Mouse (Mus musculus) thymus, adult 18-20 months (tissue): ENCODE measurements around the gene Dync2h1.
"Not testable (repeated sequence)": the region's sequence is repeated elsewhere in the genome, so short reads cannot be mapped to it uniquely, and the experiment has no call there.

Experiments used
- DNase-seq, 2 experiments: peaks; one replicate each; pipeline ENCODE4 v3.0.0; 2022; ENCODE audit warnings: mixed read lengths in 2 of 2

Dync2h1 gene

DNA sequence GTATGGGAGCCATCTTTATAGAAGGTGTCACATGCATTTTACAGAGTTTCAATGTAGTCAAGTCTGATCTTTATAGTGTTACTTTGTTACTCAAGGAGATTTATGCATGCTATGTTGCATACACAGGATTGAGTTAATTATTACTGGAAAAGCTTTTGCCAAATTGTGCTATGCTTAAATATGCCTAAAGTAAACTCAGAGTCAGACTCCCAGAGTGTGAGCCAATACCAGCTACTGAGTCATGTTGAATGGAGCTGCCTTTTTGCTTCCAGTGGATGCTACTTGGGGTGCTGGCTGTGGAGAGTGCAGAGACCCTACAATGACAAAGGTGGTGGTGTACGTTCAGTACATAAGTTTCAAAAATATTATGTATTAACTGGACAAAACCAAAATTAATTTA is 169.5 kb downstream of the Dync2h1 start:
- no peak for DNase-seq

- DNase-seq: no peak
These were observed 174.5 kb downstream of the Dync2h1 start for GRCm38 (mm10) chr9:7009785-7010184.

- DNase-seq: no peak
These were observed 189.4 kb downstream of the Dync2h1 start for GRCm38 (mm10) chr9:6994865-6995264.

GRCm38 (mm10) chr9:6994275-6994674 is 190.0 kb downstream of the Dync2h1 start:
- DNase-seq: no peak

GRCm38 (mm10) chr9:6988893-6989685 is 195.2 kb downstream of the Dync2h1 start:
- no peak for DNase-seq

DNA sequence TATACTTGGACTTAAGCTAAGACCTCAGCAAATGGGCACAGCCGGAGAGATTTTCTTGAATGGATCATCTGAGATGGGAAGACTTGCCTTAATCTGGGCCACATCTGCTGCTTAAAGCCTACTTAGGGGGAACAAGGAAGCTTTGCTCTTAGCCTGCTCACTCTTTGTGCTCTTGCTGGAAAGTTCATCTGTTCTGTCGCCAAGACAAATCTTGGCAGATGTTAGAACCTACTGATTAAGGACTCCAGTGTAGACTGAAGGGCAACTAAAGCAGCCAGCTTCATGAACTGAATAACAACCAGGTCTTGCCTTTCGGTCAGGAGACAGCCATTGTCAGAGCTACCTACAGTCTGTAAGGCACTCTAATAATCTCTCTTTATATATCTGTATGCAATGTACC is 198.1 kb downstream of the Dync2h1 start:
- no peak for DNase-seq

DNA sequence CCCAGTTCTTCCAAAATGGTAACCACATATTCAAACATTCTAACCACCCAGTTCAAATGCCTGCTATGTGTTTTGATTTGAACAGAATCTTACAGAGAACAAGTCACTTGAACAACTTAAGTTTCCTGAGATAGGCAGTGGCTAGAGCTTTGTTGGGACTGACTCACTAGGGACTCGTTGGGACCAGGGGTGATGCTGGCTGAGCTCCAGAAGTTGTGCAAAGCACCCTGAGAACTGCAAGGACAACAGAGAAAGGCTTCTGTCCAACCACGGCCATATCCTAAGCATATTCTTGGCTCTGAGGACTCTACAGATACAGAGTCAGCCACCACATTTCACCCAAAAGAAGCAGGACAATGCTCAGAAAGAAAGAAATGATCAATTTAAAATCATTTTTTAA is 215.1 kb downstream of the Dync2h1 start:
- DNase-seq: no peak

DNA sequence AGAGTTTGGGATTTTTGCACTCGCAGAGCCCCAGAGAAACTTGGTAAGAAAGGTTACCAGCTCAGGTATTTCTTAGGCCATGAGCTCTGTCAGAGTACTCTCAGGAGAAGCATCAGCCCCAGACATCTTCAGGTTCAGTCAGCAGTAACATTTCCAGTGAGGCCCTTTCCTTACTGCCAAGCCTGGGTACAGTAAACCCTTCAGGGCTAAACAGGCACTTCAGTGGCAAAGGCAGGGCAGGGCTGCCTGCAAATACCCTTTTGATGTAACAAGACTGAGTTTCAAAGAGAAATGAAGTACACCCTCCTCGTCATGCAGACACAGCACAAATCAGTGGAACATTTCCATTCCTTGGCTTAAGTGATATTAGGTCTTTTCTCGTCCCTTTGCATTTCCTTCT is 219.2 kb downstream of the Dync2h1 start:
- no peak for DNase-seq

DNA sequence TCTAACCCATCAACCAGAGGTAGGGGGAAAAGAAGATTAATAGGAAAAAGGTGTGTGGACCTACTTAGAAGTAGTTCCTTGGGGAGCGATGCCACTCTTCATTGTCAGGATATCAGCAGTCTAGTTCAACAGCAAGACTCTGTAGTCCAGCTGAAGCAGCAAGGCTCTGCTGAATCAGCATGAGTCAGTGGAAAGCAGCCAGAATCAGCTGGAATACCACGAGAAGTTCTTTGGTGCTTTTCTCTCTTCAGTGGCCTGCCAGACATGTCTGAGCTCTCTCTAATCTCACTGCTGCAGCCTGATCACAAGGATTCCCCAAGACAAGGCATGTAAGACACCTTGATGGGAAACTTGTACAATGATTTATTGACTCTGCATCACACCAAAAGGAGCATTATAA is 225.9 kb downstream of the Dync2h1 start:
- DNase-seq: no peak

GRCm38 (mm10) chr9:6927399-6928035 is 256.7 kb downstream of the Dync2h1 start:
- DNase-seq: no peak

DNA sequence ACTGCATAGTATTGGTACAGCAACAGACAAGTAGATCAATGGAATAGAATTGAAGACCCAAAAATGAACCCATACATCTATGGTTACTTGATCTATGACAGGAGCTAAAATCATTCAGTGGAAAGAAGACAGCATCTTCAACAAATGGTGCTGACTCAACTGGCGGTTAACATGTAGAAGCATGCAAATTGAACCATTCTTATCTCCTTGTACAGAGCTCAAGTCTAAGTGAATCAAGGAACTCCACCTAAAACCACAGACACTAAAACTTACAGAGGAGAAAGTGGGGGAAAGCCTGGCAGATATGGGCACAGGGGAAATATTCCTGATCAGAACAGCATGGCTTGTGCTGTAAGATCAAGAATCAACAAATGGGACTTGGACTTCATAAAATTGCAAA is 270.8 kb downstream of the Dync2h1 start:
- DNase-seq: no peak

DNA sequence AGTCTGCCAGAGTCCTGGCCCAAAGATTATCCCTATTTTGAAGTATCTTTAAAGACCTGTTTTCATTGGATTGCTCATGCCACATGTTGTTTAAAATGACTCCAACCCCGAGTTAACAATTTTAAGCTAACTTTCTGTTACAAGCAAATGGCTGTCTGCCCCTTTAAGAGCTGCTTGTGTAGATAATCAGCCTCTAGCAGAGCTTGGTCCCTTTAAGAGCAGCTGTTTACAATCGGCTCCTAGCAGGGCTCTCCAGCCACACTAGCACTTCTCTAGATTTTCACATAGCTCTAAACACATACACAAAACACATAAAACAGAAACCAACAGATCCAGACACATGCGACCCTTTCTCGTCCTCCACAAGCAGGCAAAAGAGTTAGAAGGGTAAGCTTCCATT is 273.7 kb downstream of the Dync2h1 start:
- DNase-seq: not testable (repeated sequence)

DNA sequence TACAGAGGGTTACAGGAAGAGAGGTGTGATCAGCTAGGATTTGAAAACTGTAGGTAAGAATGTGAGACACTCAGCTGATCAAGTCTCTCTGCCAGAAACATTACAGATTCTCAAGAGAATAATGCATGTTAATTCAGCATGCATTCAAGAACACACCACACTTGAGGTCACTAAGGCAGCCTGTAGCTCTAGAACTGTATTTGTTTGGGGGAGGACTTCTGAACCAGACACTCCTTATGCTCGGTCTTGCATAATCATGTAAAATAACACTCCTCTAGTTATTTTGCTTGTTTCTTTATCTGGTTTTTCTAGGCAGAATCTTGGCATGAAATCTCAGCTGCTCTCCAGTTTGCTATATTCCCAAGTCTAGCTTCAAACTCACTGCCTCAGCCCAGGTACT is 282.6 kb downstream of the Dync2h1 start:
- no peak for DNase-seq

DNA sequence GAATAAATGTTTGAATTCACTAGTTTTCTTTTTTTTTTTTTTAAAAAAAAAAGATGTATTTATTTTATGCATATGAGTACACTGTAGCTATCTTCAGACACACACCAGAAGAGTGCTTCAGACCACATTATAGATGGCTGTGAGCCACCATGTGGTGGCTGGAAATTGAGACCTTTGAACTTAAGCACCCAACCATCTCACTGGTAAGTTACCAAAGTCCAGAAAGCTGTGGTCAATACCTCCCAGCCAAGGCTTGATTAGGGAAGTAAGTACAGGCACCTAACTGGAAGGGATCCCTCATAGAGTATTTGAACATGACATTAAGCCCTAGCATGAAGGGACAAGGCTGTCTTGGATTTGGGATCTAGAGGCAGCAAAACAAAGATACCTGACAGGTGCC is 292.9 kb downstream of the Dync2h1 start:
- DNase-seq: no peak

GRCm38 (mm10) chr9:6881187-6881984 is 302.9 kb downstream of the Dync2h1 start:
- no peak for DNase-seq
